Mouse (Mus musculus): ENCODE data around the gene Wwtr1.

The Wwtr1 gene

DNA sequence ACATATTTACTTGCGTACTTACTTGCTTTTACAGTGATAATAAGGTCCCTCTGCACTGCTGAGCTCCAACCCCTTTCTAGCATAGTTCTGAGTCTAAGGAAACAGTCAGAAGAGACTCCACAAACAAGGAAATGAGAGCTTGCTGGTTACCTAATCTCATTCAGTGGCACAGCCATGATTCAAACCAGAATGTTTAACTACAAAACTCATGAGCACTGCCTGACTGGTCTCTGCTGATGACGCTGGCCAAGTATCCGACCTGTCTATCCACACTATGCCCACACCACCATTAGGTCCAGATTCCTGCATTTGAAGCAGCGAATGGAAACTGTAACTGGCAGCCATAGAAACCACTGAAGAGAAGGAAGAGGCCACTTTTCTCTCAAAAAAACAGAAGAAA, 18.3 kb downstream of the Wwtr1 start:
- DNase-seq = no peak

DNA sequence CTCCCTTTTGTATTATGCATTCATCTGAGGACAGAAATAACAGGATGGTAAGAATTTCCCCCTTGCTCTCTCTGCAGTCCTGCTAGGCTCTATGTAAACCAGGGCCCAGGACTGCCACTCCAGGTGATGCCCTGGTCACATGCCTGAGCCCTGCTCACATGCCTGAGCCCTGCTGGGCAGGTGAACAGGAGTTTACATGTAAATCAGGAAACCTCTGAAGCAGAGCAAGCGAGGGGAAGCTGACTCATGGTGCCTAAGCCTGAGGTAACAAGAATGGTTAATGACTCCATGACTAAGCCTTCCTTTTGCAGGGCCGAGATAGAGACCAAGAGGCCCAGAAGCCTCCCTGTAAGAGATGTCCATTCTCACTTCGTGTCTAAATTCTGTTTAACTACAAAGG, 20.1 kb downstream of the Wwtr1 start:
- DNase-seq = no peak

DNA sequence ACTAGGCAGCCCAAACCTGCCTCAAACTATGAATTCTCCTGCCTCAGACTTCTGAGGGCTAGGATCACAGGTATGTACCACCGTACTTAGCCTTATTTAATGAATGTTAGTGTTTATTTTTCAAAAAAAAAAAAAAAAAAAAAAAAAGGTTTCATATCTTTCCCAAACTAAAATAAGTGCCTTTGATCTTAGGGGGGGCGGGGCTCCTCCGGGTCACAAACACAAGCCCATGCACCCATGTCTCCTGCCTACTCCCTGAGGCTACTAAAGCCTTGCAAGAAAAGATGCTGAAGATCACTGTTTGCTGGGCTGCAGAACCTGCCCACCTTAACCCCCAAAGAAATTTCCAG, 20.8 kb downstream of the Wwtr1 start:
- DNase-seq = no peak

DNA sequence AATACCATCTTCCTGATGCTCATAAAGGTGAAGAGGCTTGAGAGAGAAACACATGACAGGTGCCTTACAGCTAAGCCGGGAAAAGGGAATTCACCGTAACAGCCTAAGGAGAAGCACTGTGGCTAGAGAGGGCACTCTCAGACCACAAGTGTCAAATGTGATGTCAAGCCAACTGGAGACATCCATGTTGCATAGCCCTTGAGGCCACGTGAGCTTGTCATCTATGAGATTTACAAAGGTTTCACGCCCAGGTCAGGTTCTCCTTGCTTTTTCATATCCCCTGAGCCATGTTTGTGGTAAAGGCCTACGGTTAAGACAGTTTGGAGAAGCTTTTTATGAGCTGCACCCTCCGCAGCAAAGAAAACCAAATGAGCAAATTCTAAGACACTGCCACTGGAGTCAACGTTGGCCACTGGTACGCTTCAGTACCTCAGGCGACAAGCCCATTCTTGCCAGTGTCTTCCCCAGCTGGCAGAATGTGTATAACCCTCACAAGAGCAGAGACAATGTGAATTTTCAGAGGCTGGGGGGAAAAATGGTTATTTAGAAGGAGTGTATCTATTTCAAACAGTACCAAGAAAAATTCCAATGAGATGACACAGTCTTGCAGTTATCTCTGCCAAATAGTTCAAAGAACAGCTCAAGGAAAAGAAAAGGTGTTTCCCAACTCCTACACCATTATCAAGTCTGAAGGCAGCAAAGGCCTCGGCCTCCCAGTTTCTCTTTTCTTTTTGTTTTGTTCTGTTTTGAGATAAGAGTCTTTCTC, 21.4 kb downstream of the Wwtr1 start:
- no peak for DNase-seq

DNA sequence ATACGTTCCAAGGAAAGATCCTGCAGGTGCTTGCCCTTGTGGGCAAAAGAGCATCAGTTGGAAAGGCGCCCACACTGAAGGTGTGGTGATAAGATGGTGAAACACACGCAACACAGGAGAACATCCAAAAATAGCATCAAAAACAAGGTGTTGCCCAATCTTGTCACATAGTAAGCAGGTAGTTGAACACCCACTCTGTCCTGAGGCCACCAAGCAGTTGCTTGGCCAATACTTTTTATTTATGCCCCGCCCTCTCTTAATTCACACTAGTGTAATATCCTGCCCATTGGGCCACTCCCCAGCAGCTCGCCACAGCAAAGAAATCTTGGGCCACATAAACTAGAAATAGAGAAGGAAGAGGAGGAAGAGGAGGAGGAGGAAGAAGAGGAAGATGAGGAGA, 22.6 kb downstream of the Wwtr1 start:
- no peak for DNase-seq

DNA sequence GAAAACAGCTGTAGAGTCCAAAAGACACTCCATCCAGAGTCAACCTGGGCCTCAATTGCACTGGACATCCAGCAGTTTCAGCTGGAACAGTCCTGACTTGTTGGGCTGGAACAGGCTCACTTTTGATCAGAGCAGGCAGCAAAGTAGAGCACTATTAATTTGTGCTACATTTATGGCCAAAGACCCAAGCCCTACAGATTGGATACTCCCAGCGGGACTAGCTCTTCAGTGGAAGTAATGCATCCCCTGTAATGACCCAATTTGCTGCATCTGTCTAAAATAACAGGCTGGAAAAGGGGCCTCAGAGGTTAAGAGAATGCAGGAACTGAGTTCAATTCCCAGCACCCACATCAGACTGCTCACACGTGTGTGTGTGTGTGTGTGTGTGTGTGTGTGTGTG, 24.5 kb downstream of the Wwtr1 start:
- no peak for DNase-seq

DNA sequence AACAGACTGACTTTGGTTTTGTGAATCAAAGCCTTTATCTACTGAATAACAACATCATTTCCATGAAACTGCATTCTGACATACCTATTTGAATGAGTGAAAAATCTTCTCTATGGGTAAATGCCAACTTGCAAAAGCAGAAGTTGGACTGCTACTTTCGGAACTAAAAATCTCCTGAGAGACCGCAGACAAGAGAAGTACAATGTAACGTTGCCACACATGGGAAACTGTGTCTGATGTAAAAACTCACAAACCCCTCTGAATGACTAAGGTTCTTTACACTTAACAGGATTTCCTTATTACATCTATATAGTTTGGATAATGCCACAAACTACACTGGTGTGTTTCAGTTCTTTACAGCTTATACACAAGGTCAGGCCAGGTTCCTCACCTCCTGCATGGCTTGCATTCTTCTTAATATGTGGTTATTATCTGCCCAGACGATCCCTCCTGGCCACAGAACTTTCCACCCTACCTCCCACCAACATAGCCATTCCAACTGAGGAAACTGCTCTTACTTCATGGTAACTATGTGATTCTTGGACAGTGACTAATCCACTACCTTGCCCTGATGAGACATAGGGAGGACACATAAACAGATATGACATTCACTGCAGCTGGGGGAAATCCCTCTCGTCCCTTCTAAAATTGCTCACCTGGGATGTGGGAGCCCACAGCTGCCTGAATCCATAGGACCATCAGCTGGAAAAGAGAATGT, 25.1 kb downstream of the Wwtr1 start:
- DNase-seq = no peak

DNA sequence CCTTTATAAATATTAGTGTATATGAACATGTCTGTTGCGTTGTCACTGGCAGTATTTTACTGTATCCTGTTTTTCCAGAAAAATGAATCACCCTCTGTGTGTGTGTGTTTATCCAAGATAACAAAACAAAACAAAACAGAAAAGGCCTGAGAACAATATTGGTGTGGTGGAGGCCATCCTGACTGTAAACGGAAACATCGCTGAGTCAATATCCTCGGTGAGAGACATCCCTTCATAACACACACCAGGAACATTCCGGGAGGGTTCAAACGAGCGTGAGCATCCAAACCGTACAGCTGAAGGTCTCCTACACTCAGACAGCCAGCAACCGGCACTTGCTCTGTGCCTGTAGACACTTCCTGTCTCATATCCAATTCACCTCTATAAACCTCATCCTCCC, 31.6 kb downstream of the Wwtr1 start:
- no peak for DNase-seq

DNA sequence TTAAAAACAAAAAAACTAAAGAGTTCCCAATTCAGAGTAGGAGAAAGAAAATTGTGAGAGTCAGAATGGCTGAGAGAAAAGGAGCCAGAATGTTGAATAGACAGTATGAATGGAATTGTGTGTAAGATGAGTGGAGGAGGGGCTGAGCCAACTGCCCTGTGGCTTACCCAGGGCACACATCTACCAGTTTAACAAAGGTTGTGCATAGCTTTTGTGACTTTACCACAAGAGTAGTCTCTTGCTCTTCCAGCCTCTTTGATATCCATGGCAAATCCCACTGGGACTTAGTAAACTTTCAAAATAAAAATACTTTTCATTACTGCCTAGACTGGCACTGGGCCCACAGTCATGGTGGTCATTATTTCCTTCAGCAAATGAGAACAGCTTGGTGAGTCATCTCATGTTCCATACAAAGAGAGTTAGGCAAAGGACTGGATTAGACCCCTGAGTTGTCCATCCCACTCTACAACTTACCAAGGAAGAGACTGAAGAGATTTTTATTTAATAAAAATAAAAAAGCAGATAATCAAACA, 32.8 kb downstream of the Wwtr1 start:
- DNase-seq = no peak

DNA sequence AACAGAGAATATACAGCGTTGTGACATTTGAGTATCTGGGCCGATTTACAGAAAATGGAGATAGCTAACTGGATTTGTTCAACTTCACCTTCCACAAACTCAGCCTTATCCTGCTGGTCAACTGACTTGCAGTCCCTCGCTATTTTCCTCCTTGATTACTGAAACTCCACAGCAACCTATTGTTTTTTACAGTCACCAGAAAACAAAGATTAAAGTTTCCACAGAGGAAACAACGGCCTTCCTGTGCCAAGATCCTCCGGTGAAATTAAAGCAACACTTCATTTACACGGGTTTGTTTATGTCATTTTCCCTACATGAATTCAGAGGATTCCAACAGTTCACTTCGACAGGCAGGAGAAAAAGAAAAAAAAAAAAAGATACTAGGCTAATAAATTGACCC, 34.5 kb downstream of the Wwtr1 start:
- no peak for DNase-seq

DNA sequence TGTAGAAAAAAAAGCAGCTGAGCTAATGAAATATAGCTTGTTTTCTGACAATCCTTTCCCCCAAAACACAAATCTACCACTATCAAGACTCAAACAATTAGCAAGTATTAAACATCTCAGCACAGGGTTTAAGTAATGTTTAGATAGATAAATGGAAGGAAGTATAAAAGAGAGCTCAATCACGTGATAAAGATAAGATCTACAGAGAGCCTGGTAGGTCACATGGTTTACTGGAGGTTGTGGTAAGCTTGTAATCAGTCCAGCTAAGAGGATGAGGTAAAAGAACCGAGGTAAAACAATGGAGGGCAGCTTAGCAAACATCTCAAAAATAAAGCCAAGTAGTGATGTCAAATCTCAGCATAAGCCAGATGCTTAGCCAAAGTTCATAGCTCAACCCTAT, 35.2 kb downstream of the Wwtr1 start:
- DNase-seq = no peak

DNA sequence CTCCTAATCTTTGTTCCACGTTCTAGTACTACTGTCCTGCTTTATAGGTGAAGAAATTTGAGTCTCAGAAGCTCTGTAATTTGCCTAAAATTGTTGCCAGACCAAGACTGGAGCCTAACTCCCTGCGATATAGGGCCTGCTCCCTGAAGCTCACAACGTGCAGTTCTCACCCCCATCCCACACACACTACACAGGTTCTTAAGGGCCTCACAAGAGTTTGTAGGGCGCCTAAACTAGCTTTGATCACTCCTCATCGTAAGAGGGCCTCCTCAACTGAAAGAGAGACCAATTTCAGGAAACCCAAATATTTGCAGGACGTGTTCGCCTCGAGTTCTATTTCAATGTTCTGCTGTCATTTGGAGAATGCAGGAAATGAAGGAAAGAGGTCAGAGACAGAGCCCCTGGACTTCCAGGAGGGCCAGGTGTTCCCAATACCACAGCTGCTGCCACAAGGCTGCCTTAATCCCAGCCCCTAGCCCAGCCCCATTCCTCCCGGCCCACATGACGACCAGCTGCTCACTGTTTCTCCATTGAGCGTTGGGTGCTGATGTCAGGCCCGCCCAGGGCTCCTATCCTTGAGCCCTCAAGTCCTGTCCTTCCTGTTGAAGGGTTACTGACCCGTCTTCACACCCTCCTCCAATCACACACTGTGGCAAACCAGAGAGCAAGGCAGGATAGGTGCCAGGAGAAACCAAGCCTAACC, 40.1 kb downstream of the Wwtr1 start:
- DNase-seq = no peak

DNA sequence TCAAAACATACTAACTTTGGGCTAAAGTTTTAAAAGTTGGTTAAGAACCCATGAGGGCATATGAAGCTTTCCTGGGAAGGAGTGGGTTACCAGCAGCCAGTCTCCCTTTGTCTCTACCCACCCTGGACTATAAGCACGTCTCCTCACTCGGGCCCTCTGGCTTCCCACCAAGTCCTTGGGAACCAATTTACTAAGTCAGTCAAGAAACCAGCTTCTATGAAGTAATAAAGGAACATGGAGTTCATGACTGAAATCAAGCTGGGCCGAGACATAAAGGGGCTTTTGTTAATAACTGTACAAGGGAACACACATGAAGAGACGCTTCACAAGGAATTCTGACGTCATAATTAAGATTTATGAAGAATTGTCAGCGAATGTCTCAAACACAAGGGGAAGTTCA, 41.3 kb downstream of the Wwtr1 start:
- DNase-seq = no peak

DNA sequence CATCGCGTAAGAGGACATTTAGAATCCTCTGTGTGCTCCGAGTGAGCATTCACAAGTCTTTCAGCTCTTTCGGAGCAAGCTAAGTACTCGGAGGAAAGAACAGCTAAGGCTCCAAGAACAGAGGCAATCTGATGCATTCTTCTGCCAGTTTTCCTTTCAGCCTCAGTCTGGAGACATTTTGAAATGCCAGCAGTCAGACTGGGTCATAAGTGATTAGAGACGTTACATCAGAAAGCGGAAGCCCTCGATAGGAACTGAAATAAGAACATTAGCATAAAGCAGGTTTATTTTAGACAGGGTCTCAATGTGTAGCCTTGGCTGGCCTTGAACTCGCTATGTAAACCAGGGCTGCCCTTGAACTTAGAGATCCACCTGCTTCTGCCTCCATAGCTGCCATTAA, 41.8 kb downstream of the Wwtr1 start:
- DNase-seq = no peak

DNA sequence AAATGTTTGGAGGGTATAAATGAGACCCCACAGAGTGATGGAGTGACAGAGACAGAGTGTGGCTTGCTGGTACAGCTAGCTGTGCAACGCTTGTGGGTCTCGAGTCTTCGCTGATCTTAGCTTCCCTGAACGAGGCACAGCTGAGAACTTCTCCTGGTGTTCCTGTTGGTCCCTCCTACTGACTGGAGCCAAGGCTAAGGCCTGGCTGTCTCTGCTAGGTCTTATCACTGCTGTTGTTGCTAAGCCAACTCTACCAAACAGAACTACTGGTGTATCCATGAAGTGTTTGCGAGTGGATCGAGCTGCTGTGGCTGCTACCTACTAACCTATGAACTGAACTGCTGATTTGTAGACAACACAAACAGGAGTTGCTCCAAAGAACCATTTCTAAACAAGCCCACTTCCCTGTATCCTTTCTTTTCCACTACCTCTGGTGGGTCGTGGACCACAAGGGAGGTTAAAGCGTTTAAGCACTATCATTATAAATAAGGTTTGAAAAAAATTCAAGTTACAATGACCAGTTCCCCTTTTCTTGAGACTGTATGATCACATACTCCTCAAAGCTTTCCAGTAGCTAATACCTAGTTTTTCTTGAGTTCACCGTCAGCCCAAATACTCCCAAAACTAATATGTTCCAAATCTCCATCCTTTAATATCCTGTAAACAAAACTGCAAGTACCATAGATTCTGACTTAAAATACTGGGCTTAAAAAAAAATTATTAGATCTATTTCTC, 42.6 kb downstream of the Wwtr1 start:
- DNase-seq = no peak

DNA sequence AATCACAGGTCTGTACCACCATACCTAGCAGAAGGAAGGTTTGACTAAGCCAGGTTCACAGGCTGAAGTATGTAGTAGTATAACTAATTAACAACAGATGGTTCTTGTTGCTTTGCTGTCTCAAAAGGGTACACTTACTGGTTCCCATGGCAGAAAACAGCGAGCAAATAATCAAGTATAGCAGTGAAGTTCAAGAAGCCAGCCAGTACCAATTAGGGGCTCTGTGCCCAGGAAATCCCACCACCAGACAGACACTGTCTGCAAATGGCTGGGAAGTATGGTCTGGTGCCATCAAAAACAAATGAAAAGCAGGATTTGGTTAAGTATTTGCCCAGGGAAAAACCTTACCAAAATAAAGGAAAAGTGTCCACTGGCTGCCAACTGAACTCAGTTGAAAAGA, 44.9 kb downstream of the Wwtr1 start:
- DNase-seq = no peak

DNA sequence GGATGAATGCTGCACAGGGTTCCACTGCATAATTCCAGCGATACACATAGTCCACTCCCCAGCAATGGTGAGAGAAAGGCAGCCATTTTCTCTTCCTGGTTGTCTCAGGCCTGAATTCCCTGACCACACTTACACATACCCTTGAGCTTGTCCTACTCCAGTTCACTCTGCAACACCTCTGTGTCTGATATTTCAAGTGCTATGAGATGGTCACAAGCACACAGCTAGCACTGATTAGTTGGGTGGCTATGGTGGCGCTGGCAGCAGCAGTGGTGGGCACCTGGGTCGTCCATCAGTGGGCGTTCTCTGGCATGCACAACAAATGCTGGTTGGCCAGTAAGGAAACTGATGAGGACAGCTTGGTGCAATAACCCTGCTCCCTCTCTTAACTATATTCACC, 45.5 kb downstream of the Wwtr1 start:
- DNase-seq = no peak

DNA sequence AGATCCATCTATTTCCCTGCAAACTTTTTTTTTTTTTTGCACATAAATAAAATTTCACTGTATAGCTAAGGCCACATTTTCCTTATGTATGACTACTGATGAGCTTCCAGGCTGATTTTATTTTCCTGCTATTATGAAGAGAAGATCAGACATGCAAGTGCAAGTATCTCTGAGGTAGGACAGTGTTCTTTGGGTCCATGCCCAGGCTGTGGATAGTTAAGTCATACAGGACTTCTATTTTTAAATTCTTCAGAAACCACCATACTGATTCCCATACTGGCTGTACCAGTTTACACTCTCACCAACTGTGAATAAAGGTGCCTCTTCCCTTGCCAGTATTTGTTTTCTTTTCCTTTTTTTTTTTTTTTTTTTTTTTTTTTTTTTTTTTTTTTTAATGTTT, 48.6 kb downstream of the Wwtr1 start:
- DNase-seq = no peak

DNA sequence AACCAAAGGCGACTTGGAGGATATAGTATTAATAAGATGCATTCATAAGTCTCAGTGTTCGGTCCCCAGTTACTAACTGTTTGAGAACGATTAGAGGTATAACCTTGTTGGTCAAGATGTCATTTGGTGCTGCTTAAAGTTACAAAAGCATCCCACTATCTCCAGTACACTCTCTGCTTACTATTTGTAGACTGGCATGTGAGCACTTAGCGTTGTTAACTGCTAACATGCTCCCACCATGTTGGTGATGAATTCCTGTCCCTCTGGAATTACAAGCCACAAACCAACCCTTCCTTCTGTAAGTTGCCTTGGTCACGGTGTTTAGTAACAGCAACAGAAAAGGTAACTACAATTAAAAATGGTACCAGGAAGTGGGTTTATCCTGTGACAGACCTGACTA, 52.6 kb downstream of the Wwtr1 start:
- DNase-seq = no peak

DNA sequence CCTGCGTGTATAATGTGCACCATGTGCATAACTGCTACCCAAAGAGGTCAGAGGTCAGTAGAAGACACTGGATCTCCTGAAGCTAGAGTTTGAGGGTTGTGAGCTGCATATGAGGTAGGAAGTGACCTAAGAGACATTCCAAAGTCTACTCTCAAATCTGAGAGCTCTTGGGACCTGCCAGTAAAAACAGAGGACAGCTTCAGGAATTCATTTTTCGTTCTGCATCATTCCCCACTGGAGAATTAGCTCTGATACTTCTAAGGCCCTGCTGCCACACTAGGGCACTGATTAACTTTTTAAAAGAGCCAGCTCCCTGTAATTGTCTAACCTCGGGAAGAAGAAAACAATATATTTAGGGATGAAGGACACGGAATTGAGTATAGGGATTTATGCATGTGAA, 53.8 kb downstream of the Wwtr1 start:
- no peak for DNase-seq

DNA sequence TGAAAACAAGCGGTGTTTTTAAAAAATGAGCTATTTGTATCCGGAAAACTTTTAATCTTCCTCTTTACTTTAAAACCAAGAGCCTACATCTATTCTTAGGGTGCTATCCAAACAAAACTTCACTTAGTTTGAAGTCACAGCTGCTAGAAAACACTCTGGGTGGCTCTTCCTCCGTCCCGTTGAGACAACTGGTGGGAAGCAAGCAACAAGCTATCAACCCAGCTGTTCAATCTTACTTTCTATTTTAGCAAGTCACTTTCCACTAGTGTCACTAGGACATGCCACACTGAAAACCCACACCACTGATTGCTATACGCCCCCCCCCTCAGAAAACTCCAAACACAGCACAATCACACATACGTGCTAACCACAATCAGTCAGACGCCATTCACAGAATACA, 55.7 kb downstream of the Wwtr1 start:
- DNase-seq = no peak

DNA sequence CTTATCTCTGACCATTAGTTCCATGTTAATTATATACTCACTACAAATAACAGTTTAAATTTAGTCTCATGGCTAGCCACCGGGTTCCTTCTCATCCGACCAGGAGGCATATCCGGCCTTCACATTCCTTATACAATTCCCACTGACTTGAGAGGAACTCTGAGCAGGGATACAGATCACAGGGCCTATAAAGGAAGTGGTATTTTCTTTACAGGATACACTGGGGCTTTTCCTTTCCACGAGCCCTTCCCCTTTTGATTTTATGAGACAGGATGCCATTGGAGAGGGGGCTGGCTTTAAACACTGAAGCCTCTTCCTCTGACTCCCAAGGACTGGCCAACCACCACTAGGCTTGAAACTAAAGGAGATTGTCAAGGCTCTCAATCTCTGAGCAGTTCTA, 59.6 kb downstream of the Wwtr1 start:
- DNase-seq = no peak

DNA sequence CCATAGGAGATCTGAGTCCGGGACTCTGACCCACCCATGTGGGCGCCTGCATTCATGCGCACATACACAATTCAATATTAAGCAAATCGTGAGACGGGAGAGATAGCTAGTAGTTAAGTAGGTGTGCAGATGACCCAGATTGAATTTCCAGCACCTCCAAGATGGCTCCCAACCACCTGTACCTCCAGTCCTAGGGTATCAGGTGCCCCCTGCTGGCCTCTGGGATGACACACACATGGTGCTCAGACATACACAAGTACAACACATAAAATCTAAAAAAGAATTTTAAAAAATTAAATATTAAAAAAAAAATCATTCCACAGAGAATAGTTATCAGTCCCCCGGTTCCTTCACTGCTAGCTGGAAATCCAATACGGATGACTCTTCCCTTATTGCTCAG, 60.7 kb downstream of the Wwtr1 start:
- no peak for DNase-seq
